Mouse (Mus musculus): ENCODE data around the gene Rpl7l1. TPM values are rescaled to one million over a fixed set of nuclear protein-coding genes. Genes with fewer than 3 reads are reported as not detected.

Gene Rpl7l1
- polyA plus RNA-seq, 1 experiment from 2014 or later = 136 TPM

Other genes with a start within 250 kb of the Rpl7l1 start
- 7.1 and 10.6 TPM in 2 replicates for gene Cul9, start 236.3 kb downstream of the Rpl7l1 start, polyA plus RNA-seq (2015; fragmentation: Nextera tagmentation; extraction: Ambion mirVana)
- gene Srf, start 226.5 kb downstream of the Rpl7l1 start, polyA plus RNA-seq (2015; fragmentation: Nextera tagmentation; extraction: Ambion mirVana) = 8.6 and 8.8 TPM in 2 replicates
- 156 and 161 TPM in 2 replicates for gene Ptk7, start 153.2 kb downstream of the Rpl7l1 start, polyA plus RNA-seq (2015; fragmentation: Nextera tagmentation; extraction: Ambion mirVana)
- 23.4 and 24.5 TPM in 2 replicates for gene Klc4, start 136.7 kb downstream of the Rpl7l1 start, polyA plus RNA-seq (2015; fragmentation: Nextera tagmentation; extraction: Ambion mirVana)
- 92.9 and 95.8 TPM in 2 replicates for gene Mrpl2, start 136.4 kb downstream of the Rpl7l1 start, polyA plus RNA-seq (2015; fragmentation: Nextera tagmentation; extraction: Ambion mirVana)
- 64.0 and 64.1 TPM in 2 replicates for gene Cul7, start 132.3 kb downstream of the Rpl7l1 start, polyA plus RNA-seq (2015; fragmentation: Nextera tagmentation; extraction: Ambion mirVana)
- gene Rrp36, start 108.3 kb downstream of the Rpl7l1 start, polyA plus RNA-seq (2015; fragmentation: Nextera tagmentation; extraction: Ambion mirVana) = 61.9 and 64.9 TPM in 2 replicates
- 150 and 161 TPM in 2 replicates for gene Mea1, start 103.9 kb downstream of the Rpl7l1 start, polyA plus RNA-seq (2015; fragmentation: Nextera tagmentation; extraction: Ambion mirVana)
- gene Klhdc3, start 101.8 kb downstream of the Rpl7l1 start, polyA plus RNA-seq (2015; fragmentation: Nextera tagmentation; extraction: Ambion mirVana) = 129 and 134 TPM in 2 replicates
- gene Ppp2r5d, start 77.6 kb downstream of the Rpl7l1 start, polyA plus RNA-seq (2015; fragmentation: Nextera tagmentation; extraction: Ambion mirVana) = 91.7 and 93.2 TPM in 2 replicates
- gene Pex6, start 71.2 kb downstream of the Rpl7l1 start, polyA plus RNA-seq (2015; fragmentation: Nextera tagmentation; extraction: Ambion mirVana) = 32.4 and 35.6 TPM in 2 replicates
- 2.0 and 2.1 TPM in 2 replicates for gene Gnmt, start 53.5 kb downstream of the Rpl7l1 start, polyA plus RNA-seq (2015; fragmentation: Nextera tagmentation; extraction: Ambion mirVana)
- gene Cnpy3, start 30.5 kb downstream of the Rpl7l1 start, polyA plus RNA-seq (2015; fragmentation: Nextera tagmentation; extraction: Ambion mirVana) = 74.2 and 78.2 TPM in 2 replicates
- gene Ptcra, start 19.0 kb downstream of the Rpl7l1 start, polyA plus RNA-seq (2015; fragmentation: Nextera tagmentation; extraction: Ambion mirVana) = 0.41 and 0.47 TPM in 2 replicates
- 82.4 and 84.0 TPM in 2 replicates for gene 2310039H08Rik, start 10.0 kb downstream of the Rpl7l1 start, polyA plus RNA-seq (2015; fragmentation: Nextera tagmentation; extraction: Ambion mirVana)
- 4.5 and 5.3 TPM in 2 replicates for gene Bicral, start 75.8 kb upstream of the Rpl7l1 start, polyA plus RNA-seq (2015; fragmentation: Nextera tagmentation; extraction: Ambion mirVana)
- gene Tbcc, start 108.0 kb upstream of the Rpl7l1 start, polyA plus RNA-seq (2015; fragmentation: Nextera tagmentation; extraction: Ambion mirVana) = 59.7 and 62.7 TPM in 2 replicates
- gene Prph2, start 127.8 kb upstream of the Rpl7l1 start, polyA plus RNA-seq (2015; fragmentation: Nextera tagmentation; extraction: Ambion mirVana) = not detected in 2 replicates
- 18.7 and 19.1 TPM in 2 replicates for gene Ubr2, start 227.9 kb upstream of the Rpl7l1 start, polyA plus RNA-seq (2015; fragmentation: Nextera tagmentation; extraction: Ambion mirVana)